Mouse (Mus musculus): ENCODE data around the gene Lrp6.

DNA sequence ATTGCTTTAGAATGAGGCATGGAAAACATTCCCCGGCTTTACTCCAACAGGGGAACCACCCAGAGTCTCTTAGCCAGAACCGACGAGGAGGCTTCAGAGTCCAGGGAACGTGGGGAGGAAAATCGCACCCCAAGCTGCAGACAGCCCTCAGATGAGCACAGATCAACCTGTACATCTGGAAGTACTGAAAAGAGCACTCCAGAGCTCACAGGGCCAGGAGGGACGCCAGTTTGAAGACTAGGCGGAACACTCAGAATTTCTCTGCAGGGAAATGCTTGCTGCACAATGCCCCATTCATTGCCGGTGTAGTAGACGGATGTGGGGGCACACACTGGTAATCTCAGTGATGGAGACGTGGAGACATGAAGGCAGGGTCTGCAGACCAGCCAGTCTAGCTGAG, 126.7 kb downstream of the Lrp6 start:
- TF ChIP-seq POLR2A (IDR thresholded peaks at IDR 0.05; ENCODE audit: low read depth, low read length) (no peak), CTCF (conservative IDR thresholded peaks at IDR 0.05; ENCODE audit: insufficient read depth, insufficient read length, low read depth, low read length) (no peak)

Measured in kidney, adult 2 months (tissue).